Mouse (Mus musculus) C2C12 (cell line): ENCODE data around the gene Por.

ENCODE experiments used
- CTCF ChIP-seq: IDR thresholded peaks from one replicate; pipeline ENCODE4 v1.5.1; 2011; ENCODE audit not compliant: control insufficient read depth, insufficient read depth, insufficient read length
- USF1 ChIP-seq: IDR thresholded peaks from one replicate; pipeline ENCODE4 v1.6.1; 2011; ENCODE audit warnings: low read depth, mild to moderate bottlenecking, control low read depth, moderate library complexity

- TF ChIP-seq CTCF, result no peak
- TF ChIP-seq USF1, result no peak
These were observed 72.3 kb downstream of the Por start for GRCm38 (mm10) chr5:135742156-135742555.
